In genomic region chr1:71103174-71103864, GRCm38 (mm10) we compare ENCODE assay signal across 8 mouse cellular contexts. TPM values are rescaled to one million over a fixed set of nuclear protein-coding genes. Genes with fewer than 3 reads are reported as not detected.
DNase-seq lines count a peak whose midpoint lies in the region; ATAC-seq and TF ChIP-seq lines count a peak whose summit lies in the region.

No protein-coding gene starts in this region.

- no peak for TF ChIP-seq POLR2A in olfactory bulb, adult 2 months (IDR thresholded peaks at IDR 0.05; ENCODE audit: insufficient read depth, low read depth, low read length)

- no peaks in the 10 kb centered on the region for H3K9me3 ChIP-seq in hindbrain, embryonic 12.5 days (replicated peaks)
- H3K9me3 ChIP-seq in liver, embryonic 11.5 days (ENCODE audit: control insufficient read depth, low read length) = no peaks in the 10 kb centered on the region

- peak overlapping the region; percentile 64; the same call in 1 of the 2 replicates for H3K9ac ChIP-seq in hindbrain, embryonic 12.5 days
- H3K9ac ChIP-seq in liver, embryonic 11.5 days (ENCODE audit: low read depth, low read length) = peak overlapping the region; percentile 41

- H3K27ac ChIP-seq in gastrocnemius, adult 2 months = peak overlapping the region; percentile 76
- H3K27ac ChIP-seq in hindbrain, embryonic 12.5 days = no peak overlapping the region
- H3K27ac ChIP-seq in liver, embryonic 11.5 days (ENCODE audit: low read depth, low read length) = peak overlapping the region; percentile 94
- H3K27ac ChIP-seq in olfactory bulb, adult 2 months (ENCODE audit: insufficient read depth, low read depth, low read length) = no peak overlapping the region

- no peak for TF ChIP-seq CTCF in gastrocnemius, adult 2 months (IDR thresholded peaks at IDR 0.05)
- no peak for TF ChIP-seq CTCF in olfactory bulb, adult 2 months (IDR thresholded peaks at IDR 0.05; ENCODE audit: insufficient read depth, low read depth, low read length)

- WGBS in hindbrain, embryonic 12.5 days = 31% methylated on average over 18 of the region's 18 CpGs
- 18% methylated on average over 18 of the region's 18 CpGs for WGBS in liver, embryonic 11.5 days
- 38% methylated on average over 18 of the region's 18 CpGs for WGBS in olfactory bulb, adult 2 months

- no peak for DNase-seq in gastrocnemius, adult 2 months
- DNase-seq in gastrocnemius, adult 18-20 months (ENCODE audit: low spot score) = no peak
- peak; percentile 7 for DNase-seq in embryo, embryonic 11 days
- no peak for DNase-seq in liver, embryonic 11.5 days (ENCODE audit: low spot score)
- no peak for DNase-seq in layer of hippocampus, adult 11-12 months (ENCODE audit: low spot score)
- DNase-seq in cerebellum, adult 8-10 months = no peak

- no peaks in the 10 kb centered on the region for H3K27me3 ChIP-seq in hindbrain, embryonic 12.5 days
- no peaks in the 10 kb centered on the region for H3K27me3 ChIP-seq in liver, embryonic 11.5 days (replicated peaks; ENCODE audit: control insufficient read depth, insufficient read depth, low read length)

- H3K4me3 ChIP-seq in gastrocnemius, adult 2 months = peak overlapping the region; percentile 74
- peak overlapping the region; percentile 81 for H3K4me3 ChIP-seq in hindbrain, embryonic 12.5 days
- peak overlapping the region; percentile 87 for H3K4me3 ChIP-seq in liver, embryonic 11.5 days (ENCODE audit: low read depth, low read length)
- H3K4me3 ChIP-seq in olfactory bulb, adult 2 months (ENCODE audit: insufficient read depth, low read depth, low read length) = peak overlapping the region; percentile 66

- no peaks in the 10 kb centered on the region for H3K36me3 ChIP-seq in hindbrain, embryonic 12.5 days
- H3K36me3 ChIP-seq in liver, embryonic 11.5 days (ENCODE audit: control insufficient read depth, insufficient read depth, low read length) = no peaks in the 10 kb centered on the region

- no peak for ATAC-seq in hindbrain, embryonic 12.5 days (ENCODE audit: low FRiP score)
- peak; percentile 46 for ATAC-seq in liver, embryonic 11.5 days (replicated peaks; ENCODE audit: low FRiP score)

- intact Hi-C loops in gastrocnemius, adult 2 months (cut with DNase I) = no loop called here

- peaks cover 4% of the 10 kb centered on the region; the same call in 1 of the 2 replicates for H3K4me1 ChIP-seq in hindbrain, embryonic 12.5 days
- peaks cover 11% of the 10 kb centered on the region for H3K4me1 ChIP-seq in liver, embryonic 11.5 days (replicated peaks; ENCODE audit: control insufficient read depth, insufficient read depth, low read length)
- H3K4me1 ChIP-seq in olfactory bulb, adult 2 months (ENCODE audit: control insufficient read depth, insufficient read depth, low read length) = peaks cover 6% of the 10 kb centered on the region; the same call in 1 of the 2 replicates

- H3K4me2 ChIP-seq in hindbrain, embryonic 12.5 days (replicated peaks) = peak overlapping the region; percentile 76
- peak overlapping the region; percentile 58 for H3K4me2 ChIP-seq in liver, embryonic 11.5 days

RNA-seq across cellular contexts. Expression of gene Bard1, which starts 0.4 kb away (rescaled TPM):
- total RNA-seq in gastrocnemius, adult 2 months (2021) = under 1 TPM; 0.10 to 0.11 TPM
- total RNA-seq in gastrocnemius, adult 18-20 months (2021) = under 1 TPM; 0.07 to 0.09 TPM
- polyA plus RNA-seq in hindbrain, embryonic 12.5 days (2016; fragmentation: Nextera tagmentation; extraction: Ambion mirVana) = 1.5 and 1.9 TPM in 2 replicates
- polyA plus RNA-seq in liver, embryonic 11.5 days (2014; fragmentation: Nextera tagmentation; extraction: Ambion mirVana) = 2.9 and 3.5 TPM in 2 replicates
- not detected in 2 replicates for polyA plus RNA-seq in olfactory bulb, adult 2 months (2012; ENCODE audit: insufficient read depth, insufficient read length, low replicate concordance, missing spikeins)

Comparison
In these comparisons a context has a peak if more than half of its experiments do, and no peak if none do; other contexts are left out.
1. H3K27ac ChIP-seq: peak in gastrocnemius, adult 2 months (single experiment) and liver, embryonic 11.5 days (single experiment); none in hindbrain, embryonic 12.5 days (single experiment) and olfactory bulb, adult 2 months (single experiment).
2. Peak in every context shown above with its lines, with median percentiles within 50 percentile points of each other: H3K4me3 ChIP-seq.